Mouse (Mus musculus): ENCODE measurements at regions not wholly inside any gene's neighbourhood (a gene's known extent, or its start where the extent isn't known, plus 50 kb on each side); places are given as distances from the start of the nearest gene placed in this dataset.

DNA sequence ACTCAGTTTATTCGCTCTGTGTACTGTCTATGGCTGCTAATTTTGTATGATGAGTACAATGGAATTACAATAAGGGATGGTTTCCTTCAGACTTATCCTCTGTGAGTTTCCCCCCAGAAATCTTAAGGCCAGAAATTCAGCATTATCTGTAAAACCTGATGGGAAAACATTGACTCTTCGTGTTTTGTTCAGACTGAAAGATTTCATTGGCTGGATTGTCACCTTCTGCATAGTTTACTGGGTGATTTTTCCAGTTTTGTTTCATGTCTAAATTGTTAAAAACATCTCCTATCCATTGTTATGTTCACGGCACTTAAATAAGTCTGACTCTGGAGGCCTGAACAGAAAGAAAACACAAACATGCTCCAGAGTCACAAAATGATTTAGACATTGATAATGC lies 233.7 kb upstream of the Plscr5 start:
- H3K27me3 ChIP-seq: no peaks in the 10 kb centered on the region
- H3K4me2 ChIP-seq: no peak overlapping the region
- ATAC-seq (ENCODE audit: insufficient number of reproducible peaks, insufficient read depth, low FRiP score, low TSS enrichment, low read depth): no peak
- H3K9ac ChIP-seq (replicated peaks): no peak overlapping the region
- H3K27ac ChIP-seq: no peak overlapping the region
- no peaks in the 10 kb centered on the region for H3K36me3 ChIP-seq
- no peaks in the 10 kb centered on the region for H3K9me3 ChIP-seq
- no peaks in the 10 kb centered on the region for H3K4me1 ChIP-seq (replicated peaks)
- no peak overlapping the region for H3K4me3 ChIP-seq (replicated peaks)
- WGBS: 65% methylated on average over 3 of the region's 3 CpGs

DNA sequence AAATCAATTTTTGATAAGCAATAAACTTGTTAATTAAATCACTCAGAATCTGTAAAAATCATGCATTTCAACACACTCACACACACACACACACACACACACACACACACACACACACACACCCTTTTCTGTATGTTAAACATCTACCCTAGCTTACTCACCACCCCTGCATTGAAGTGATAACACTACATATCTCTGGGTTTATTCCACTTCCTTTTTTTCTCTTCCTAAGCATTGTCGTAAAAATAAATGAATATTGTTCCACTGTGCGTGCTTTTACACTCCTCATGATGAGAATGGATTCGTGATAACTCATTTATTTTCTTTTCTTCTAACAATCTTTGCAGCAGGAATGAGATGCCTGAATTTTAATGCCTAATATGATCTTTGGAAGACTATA lies 234.3 kb upstream of the Plscr5 start:
- ATAC-seq (ENCODE audit: insufficient number of reproducible peaks, insufficient read depth, low FRiP score, low TSS enrichment, low read depth): no peak
- Histone ChIP-seq H3K4me1 (replicated peaks) (no peaks in the 10 kb centered on the region), H3K4me3 (replicated peaks) (no peak overlapping the region), H3K36me3 (no peaks in the 10 kb centered on the region), H3K9ac (replicated peaks) (no peak overlapping the region), H3K27ac (no peak overlapping the region), H3K4me2 (no peak overlapping the region), H3K9me3 (no peaks in the 10 kb centered on the region), H3K27me3 (no peaks in the 10 kb centered on the region)
- 60% methylated on average over 3 of the region's 3 CpGs for WGBS

DNA sequence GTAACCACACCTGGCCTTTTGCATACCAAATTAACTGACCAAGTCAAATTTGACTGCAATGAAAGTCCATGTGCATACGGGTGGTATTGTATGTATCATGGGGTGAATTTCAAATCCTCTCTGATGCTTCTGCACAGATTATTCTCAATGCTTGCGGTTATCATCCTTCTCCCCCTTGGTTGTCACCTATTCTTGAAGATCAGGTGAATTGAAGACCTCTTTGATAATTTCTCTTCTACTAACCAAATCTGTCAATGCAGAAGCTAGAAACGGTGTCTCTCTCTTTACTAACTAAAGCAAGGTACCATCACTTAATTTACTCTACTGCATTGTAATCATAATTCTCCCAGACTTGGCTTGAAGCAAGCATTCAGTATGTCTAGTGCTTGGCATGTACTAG lies 235.7 kb upstream of the Plscr5 start:
- ATAC-seq (ENCODE audit: insufficient number of reproducible peaks, insufficient read depth, low FRiP score, low TSS enrichment, low read depth): no peak
- WGBS: 88% methylated on average over 3 of the region's 3 CpGs
- H3K4me2 ChIP-seq: no peak overlapping the region
- H3K9me3 ChIP-seq: no peaks in the 10 kb centered on the region
- no peaks in the 10 kb centered on the region for H3K4me1 ChIP-seq (replicated peaks)
- no peak overlapping the region for H3K9ac ChIP-seq (replicated peaks)
- H3K36me3 ChIP-seq: no peaks in the 10 kb centered on the region
- H3K27me3 ChIP-seq: no peaks in the 10 kb centered on the region
- H3K27ac ChIP-seq: no peak overlapping the region
- no peak overlapping the region for H3K4me3 ChIP-seq (replicated peaks)

DNA sequence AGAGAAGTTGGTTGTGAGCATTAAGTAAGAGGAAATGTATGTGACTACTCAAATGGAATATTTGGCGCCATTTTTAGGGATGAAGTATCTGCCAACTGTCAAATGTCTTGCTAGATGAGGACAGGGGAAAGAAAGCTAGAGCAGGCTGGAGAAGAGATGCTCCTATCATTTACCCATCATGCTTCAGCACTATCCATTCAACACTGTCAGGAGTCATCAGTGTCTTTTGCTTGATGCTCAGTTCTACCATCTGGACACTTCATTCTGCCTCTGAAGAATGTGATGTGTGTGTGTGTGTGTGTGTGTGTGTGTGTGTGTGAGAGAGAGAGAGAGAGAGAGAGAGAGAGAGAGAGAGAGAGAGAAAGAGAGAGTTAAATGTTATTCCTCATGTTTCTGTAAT lies 244.0 kb upstream of the Plscr5 start:
- Histone ChIP-seq H3K27me3 (no peaks in the 10 kb centered on the region), H3K36me3 (no peaks in the 10 kb centered on the region), H3K4me1 (replicated peaks) (no peaks in the 10 kb centered on the region), H3K27ac (no peak overlapping the region), H3K4me2 (no peak overlapping the region), H3K9ac (replicated peaks) (no peak overlapping the region), H3K9me3 (no peaks in the 10 kb centered on the region), H3K4me3 (replicated peaks) (no peak overlapping the region)
- ATAC-seq (ENCODE audit: insufficient number of reproducible peaks, insufficient read depth, low FRiP score, low TSS enrichment, low read depth): no peak
- 57% methylated on average over 1 of the region's 1 CpGs for WGBS

DNA sequence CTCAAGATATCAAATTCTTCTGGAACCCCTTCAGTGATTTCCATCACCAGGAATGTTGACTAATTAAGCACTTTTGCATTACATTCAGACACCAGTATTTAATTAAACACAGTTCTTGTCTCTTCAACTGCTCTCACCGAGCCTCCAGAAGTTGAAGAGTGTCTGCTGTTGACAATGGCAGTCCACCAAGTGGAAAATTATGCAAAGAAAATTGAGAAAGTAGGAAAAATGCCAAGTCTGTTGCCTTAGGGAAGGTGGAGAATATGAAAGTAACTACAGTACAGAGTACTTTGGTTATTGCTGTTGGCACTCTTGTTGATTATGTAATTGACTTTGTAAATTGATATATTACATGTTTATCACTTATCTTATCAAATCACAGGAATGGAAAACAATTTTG lies 250.7 kb upstream of the Plscr5 start:
- Histone ChIP-seq H3K4me2 (no peak overlapping the region), H3K27ac (no peak overlapping the region), H3K36me3 (no peaks in the 10 kb centered on the region), H3K4me3 (replicated peaks) (no peak overlapping the region), H3K4me1 (replicated peaks) (no peaks in the 10 kb centered on the region), H3K9me3 (no peaks in the 10 kb centered on the region), H3K9ac (replicated peaks) (no peak overlapping the region), H3K27me3 (no peaks in the 10 kb centered on the region)
- WGBS: 75% methylated on average over 1 of the region's 1 CpGs
- ATAC-seq (ENCODE audit: insufficient number of reproducible peaks, insufficient read depth, low FRiP score, low TSS enrichment, low read depth): no peak

DNA sequence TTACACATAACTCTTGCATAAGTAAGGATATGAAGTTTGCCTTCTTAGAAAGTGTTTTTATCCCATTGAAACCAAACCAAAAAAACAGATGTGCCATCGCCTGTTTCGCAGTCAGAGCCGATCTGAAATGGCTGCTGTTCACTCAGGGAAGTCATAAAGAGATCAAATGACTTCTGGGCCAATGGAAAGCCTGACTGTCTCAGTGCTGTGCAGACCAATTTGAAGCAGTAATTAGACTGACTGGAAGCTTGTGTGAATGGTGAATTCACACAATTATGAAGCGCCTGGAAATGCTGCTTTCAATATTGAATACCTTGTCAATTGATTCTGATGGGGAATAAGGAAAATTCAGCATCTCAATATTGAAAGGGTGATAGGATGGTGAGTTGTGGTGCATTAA lies 254.0 kb upstream of the Plscr5 start:
- H3K27me3 ChIP-seq: no peaks in the 10 kb centered on the region
- no peaks in the 10 kb centered on the region for H3K36me3 ChIP-seq
- H3K4me1 ChIP-seq (replicated peaks): no peaks in the 10 kb centered on the region
- H3K4me2 ChIP-seq: no peak overlapping the region
- H3K9ac ChIP-seq (replicated peaks): no peak overlapping the region
- ATAC-seq (ENCODE audit: insufficient number of reproducible peaks, insufficient read depth, low FRiP score, low TSS enrichment, low read depth): no peak
- no peaks in the 10 kb centered on the region for H3K9me3 ChIP-seq
- 14% methylated on average over 4 of the region's 4 CpGs for WGBS
- no peak overlapping the region for H3K4me3 ChIP-seq (replicated peaks)
- H3K27ac ChIP-seq: no peak overlapping the region

DNA sequence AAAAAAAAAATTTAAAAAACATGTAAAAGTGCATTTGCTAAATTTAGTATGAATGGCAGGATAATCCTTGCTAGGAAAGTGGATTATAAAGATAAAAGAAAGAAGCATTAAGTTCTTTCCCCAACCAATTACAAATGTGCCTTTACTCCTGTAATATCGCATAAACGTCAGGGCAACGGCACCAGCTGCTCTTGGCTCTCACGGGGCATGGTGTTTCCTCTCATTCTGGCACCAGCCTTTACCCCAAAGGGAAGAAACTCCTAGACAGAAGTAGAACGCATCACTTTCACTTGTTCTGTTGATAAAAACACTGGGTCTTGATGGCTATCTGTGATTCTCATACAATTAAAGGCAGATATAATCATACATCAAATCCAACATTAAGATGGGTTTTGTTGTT lies 288.7 kb upstream of the Plscr5 start:
- ATAC-seq (ENCODE audit: insufficient number of reproducible peaks, insufficient read depth, low FRiP score, low TSS enrichment, low read depth): no peak
- Histone ChIP-seq H3K4me2 (no peak overlapping the region), H3K36me3 (no peaks in the 10 kb centered on the region), H3K27ac (no peak overlapping the region), H3K9me3 (no peaks in the 10 kb centered on the region), H3K4me1 (replicated peaks) (no peaks in the 10 kb centered on the region), H3K4me3 (replicated peaks) (no peak overlapping the region), H3K27me3 (no peaks in the 10 kb centered on the region), H3K9ac (replicated peaks) (no peak overlapping the region)
- 79% methylated on average over 5 of the region's 5 CpGs for WGBS

DNA sequence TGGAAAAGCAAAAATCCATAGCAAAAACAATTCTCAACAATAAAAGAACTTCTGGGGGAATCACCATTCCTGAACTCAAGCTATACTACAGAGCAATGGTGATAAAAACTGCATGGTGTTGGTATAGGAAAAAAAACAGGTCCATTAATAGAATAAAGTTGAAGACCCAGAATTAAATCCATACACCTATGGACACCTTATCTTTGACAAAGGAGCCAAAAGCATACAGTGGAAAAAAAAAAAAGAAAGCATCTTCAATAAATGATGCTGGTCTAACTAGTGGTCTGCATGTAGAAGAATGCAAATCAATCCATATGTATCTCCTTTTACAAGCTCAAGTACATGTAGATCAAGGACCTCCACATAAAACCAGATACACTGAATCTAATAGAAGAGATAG lies 291.8 kb upstream of the Plscr5 start:
- H3K27me3 ChIP-seq: no peaks in the 10 kb centered on the region

DNA sequence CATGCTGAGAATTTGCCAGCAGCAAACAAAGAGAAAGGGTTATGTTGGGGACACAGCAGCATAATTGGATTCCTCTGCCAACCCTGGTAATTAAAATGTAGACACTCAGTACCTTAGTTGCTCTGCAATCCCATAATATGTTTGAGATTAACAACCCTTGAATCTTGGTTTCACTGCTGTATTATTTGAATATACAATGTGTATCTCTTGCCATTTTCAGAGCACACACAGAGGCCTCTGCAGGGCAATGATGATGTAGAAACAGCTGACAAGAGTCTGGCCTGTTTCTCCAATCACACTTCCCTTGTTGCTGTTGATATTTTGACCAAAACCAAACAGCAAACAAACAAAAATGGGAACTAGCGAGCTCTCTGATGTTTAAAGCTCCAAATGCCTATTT lies 315.9 kb upstream of the Plscr5 start:
- Histone ChIP-seq H3K4me1 (replicated peaks) (no peaks in the 10 kb centered on the region), H3K27ac (no peak overlapping the region), H3K9ac (replicated peaks) (no peak overlapping the region), H3K27me3 (no peaks in the 10 kb centered on the region), H3K4me2 (no peak overlapping the region), H3K36me3 (no peaks in the 10 kb centered on the region), H3K9me3 (no peaks in the 10 kb centered on the region), H3K4me3 (replicated peaks) (no peak overlapping the region)
- WGBS: 67% methylated on average over 1 of the region's 1 CpGs
- ATAC-seq (ENCODE audit: insufficient number of reproducible peaks, insufficient read depth, low FRiP score, low TSS enrichment, low read depth): no peak

More for the DNA sequence above, 291.8 kb upstream of the Plscr5 start:
- Histone ChIP-seq H3K4me3 (replicated peaks) (no peak overlapping the region), H3K4me2 (no peak overlapping the region), H3K36me3 (no peaks in the 10 kb centered on the region), H3K27ac (no peak overlapping the region), H3K4me1 (replicated peaks) (no peaks in the 10 kb centered on the region), H3K9ac (replicated peaks) (no peak overlapping the region), H3K9me3 (no peaks in the 10 kb centered on the region)
- no peak for ATAC-seq (ENCODE audit: insufficient number of reproducible peaks, insufficient read depth, low FRiP score, low TSS enrichment, low read depth)

DNA sequence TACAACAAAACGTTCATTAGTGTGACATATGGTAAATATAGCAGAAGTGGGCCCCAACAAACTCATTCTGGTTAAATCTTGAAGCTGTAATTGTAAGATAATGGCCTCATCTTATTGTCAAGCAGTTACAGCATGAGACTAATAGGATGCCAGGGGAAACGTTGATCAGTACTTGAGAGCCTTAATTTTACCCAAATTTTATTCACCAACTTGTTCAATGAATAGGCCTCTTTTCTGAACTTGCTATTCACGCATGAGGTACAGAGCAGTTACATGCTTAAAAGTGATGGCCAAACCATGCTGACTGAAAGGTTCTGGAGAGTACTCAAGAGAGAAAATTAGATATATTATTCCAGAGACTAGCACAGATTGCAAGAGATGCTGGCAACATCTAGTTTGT lies 361.2 kb upstream of the Plscr5 start:
- 62% methylated on average over 3 of the region's 3 CpGs for WGBS
- no peak overlapping the region for H3K4me3 ChIP-seq (replicated peaks)

DNA sequence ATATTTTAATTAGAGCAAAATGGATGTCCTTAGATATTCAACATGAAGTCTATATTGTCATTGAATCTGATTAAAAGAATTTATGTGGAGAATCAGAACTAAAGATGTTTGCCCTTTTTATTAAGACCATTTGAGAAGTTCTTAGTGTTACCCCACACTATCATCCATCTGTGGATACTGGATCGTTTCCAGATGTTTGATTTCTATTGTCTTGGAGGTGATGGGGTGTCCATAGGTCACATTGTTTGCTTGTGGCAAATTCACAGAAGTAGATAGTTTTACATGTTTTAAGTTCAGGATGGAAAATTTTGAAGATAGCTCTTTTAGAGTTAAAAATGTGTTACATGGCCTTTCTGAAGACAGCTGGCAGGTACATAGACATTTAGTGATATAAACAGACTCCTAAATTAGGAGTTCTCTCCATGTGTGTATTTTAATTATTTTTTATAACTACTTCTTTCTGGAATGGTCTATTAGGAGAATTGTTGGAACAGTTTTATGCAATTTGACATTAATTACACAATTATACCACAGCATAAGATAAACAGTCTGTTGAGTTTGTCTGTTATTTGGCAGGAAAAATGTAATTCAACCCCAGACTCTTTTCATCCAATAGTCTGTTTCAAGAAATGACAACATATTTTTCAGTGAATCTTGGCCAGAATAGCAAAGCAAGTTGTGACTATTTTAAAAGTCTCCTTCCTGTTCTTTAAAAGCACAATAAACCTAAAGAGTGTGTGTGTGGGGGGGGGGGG lies 368.8 kb upstream of the Plscr5 start:
- H3K9me3 ChIP-seq: no peaks in the 10 kb centered on the region
- H3K4me2 ChIP-seq: no peak overlapping the region
- ATAC-seq (ENCODE audit: insufficient number of reproducible peaks, insufficient read depth, low FRiP score, low TSS enrichment, low read depth): no peak
- H3K27ac ChIP-seq: no peak overlapping the region
- H3K4me3 ChIP-seq (replicated peaks): no peak overlapping the region
- H3K27me3 ChIP-seq: no peaks in the 10 kb centered on the region
- H3K9ac ChIP-seq (replicated peaks): no peak overlapping the region
- no peaks in the 10 kb centered on the region for H3K36me3 ChIP-seq
- 83% methylated on average over 1 of the region's 1 CpGs for WGBS
- H3K4me1 ChIP-seq (replicated peaks): no peaks in the 10 kb centered on the region

More for the DNA sequence above, 361.2 kb upstream of the Plscr5 start:
- no peak overlapping the region for H3K9ac ChIP-seq (replicated peaks)
- ATAC-seq (ENCODE audit: insufficient number of reproducible peaks, insufficient read depth, low FRiP score, low TSS enrichment, low read depth): no peak
- H3K27me3 ChIP-seq: no peaks in the 10 kb centered on the region
- no peaks in the 10 kb centered on the region for H3K4me1 ChIP-seq (replicated peaks)
- no peak overlapping the region for H3K27ac ChIP-seq
- H3K4me2 ChIP-seq: no peak overlapping the region
- H3K36me3 ChIP-seq: no peaks in the 10 kb centered on the region
- H3K9me3 ChIP-seq: no peaks in the 10 kb centered on the region

DNA sequence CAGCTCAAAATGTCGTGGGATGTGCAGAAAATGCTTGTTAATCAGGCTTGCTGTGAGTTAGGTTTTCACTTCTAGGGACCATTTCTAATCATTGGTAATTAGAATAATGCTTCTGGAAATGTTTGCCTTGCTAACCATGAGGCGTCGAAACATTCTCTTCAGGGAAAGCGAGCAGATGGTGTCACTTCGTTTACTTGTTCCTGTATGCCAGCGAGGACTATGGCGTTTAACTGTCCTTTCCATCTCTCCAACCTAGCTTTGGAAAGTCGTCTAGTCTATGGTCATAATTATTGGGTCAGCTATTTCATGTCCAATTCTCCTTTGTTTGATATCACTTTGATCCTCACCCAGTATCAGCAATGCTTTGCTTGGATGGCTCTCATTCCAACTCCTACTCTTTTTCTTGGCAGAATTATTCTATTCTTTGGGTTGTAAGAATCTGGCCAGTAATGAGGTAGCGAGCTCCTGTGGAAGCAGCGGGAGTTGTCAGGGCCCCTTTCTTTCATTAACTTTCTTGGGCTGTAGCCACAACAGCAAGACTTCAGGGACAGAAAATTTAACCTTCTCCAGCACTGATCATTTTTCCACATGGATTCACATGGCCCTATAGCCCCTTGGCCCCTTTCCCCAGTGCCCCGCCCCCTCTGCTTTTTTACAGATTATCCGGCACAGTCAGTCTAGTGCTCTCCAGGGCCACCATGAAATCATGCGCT lies 374.0 kb upstream of the Plscr5 start:
- H3K9ac ChIP-seq (replicated peaks): no peak overlapping the region
- H3K4me1 ChIP-seq (replicated peaks): no peaks in the 10 kb centered on the region
- no peaks in the 10 kb centered on the region for H3K27me3 ChIP-seq
- no peak overlapping the region for H3K27ac ChIP-seq
- H3K4me2 ChIP-seq: no peak overlapping the region
- H3K4me3 ChIP-seq (replicated peaks): no peak overlapping the region
- no peaks in the 10 kb centered on the region for H3K36me3 ChIP-seq
- WGBS: 75% methylated on average over 13 of the region's 13 CpGs
- peak; percentile 26; the same call in 1 of the 2 replicates for ATAC-seq (ENCODE audit: insufficient number of reproducible peaks, insufficient read depth, low FRiP score, low TSS enrichment, low read depth)
- no peaks in the 10 kb centered on the region for H3K9me3 ChIP-seq
